In the genomic region with DNA sequence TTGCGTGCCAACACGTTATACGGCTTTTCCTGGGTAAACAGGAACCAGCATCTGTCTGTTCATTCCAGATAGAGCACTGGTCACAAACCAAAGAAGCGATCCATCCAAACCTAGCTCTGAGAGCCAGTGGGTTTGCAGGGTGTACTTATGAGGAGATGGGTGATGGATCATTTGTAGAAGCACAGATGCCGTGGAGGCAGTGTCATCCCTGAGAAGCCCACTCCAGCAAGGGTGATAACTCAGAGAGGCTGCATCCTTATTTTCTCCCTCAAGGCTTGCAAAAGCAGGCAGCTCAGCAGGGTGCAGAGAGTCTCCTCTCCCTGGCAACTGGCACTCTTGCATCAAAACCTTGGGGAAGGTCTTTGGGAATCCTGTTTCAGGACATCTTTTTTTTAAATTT, we compare ENCODE assay signal across 11 mouse cellular contexts.
"Had no signal": no experiment of that assay in that cellular context is flagged by ENCODE, and none has a peak within 500 bp of the region (broad histone marks: within the 10 kb centered on the region; RNA-seq: fewer than 3 reads in every experiment).

No protein-coding gene starts in this region.

- DNase-seq: lung, postnatal 4 days; midbrain, embryonic 14.5 days; right cerebral cortex, postnatal 14 days; thymus, adult 2 months; thymus, postnatal 25 days; thymus, postnatal 4 days had no signal

- H3K9me3 ChIP-seq: midbrain, embryonic 10.5 days; neural tube, embryonic 12.5 days; stomach, embryonic 15.5 days had no signal

- H3K4me1 ChIP-seq: midbrain, embryonic 10.5 days; midbrain, embryonic 12.5 days; neural tube, embryonic 12.5 days had no signal

- H3K27ac ChIP-seq: midbrain, embryonic 10.5 days; midbrain, embryonic 12.5 days; neural tube, embryonic 12.5 days; stomach, embryonic 15.5 days had no signal

- H3K36me3 ChIP-seq: midbrain, embryonic 10.5 days; midbrain, embryonic 12.5 days; neural tube, embryonic 12.5 days; stomach, embryonic 15.5 days had no signal

- H3K4me2 ChIP-seq: lung, embryonic 14.5 days; midbrain, embryonic 12.5 days; neural tube, embryonic 12.5 days; stomach, embryonic 15.5 days had no signal

- H3K4me3 ChIP-seq: midbrain, embryonic 10.5 days; midbrain, embryonic 12.5 days; neural tube, embryonic 12.5 days; stomach, embryonic 15.5 days had no signal

- H3K9ac ChIP-seq: lung, embryonic 14.5 days; midbrain, embryonic 12.5 days; neural tube, embryonic 12.5 days; stomach, embryonic 15.5 days had no signal

- H3K27me3 ChIP-seq: midbrain, embryonic 12.5 days; neural tube, embryonic 12.5 days; stomach, embryonic 15.5 days had no signal
